Mouse (Mus musculus) cortical plate, adult 2 months (tissue): ENCODE results near the gene Lrfn1.
A peak's percentile ranks its signal among the peaks of the same experiment; 100 is the strongest.

Experiments used
- CTCF ChIP-seq: fragments of 200-500 bp; IDR thresholded peaks from 2 replicates; pipeline ENCODE4 v1.5.1; 2011; ENCODE audit warnings: mild to moderate bottlenecking, control low read depth, low read length; ENCODE audit not compliant: insufficient read depth; ENCODE audit errors: extremely low read depth
- POLR2A ChIP-seq: fragments of 200-500 bp; IDR thresholded peaks from 2 replicates; pipeline ENCODE4 v1.6.1; 2011; ENCODE audit warnings: mild to moderate bottlenecking, low read length, control low read depth; ENCODE audit not compliant: insufficient read depth; ENCODE audit errors: extremely low read depth

DNA sequence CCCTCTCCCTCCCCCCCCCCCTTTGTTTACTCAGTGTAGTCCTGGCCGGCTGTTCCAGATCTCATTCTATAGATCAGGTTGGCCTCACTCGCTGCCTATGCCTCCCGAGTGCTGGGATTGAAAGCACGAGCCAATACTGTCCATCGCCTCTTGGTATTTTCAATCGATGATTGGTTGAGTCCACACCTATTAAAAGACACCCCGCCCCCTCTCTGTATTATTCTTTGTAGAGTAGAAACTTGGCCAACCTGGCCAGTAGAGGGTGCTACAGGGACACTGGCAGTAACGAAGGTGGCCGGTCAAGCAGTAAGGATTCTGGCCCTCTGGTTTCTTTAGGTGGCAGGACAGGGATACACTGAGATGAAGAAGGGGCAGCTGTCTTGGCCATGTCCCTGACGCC is 38.6 kb downstream of the Lrfn1 start:
- TF ChIP-seq POLR2A (no peak), CTCF (peak; percentile 44; the same call in 1 of the 2 replicates)
